Mouse (Mus musculus): ENCODE data around the gene Armc9.

The Armc9 gene

DNA sequence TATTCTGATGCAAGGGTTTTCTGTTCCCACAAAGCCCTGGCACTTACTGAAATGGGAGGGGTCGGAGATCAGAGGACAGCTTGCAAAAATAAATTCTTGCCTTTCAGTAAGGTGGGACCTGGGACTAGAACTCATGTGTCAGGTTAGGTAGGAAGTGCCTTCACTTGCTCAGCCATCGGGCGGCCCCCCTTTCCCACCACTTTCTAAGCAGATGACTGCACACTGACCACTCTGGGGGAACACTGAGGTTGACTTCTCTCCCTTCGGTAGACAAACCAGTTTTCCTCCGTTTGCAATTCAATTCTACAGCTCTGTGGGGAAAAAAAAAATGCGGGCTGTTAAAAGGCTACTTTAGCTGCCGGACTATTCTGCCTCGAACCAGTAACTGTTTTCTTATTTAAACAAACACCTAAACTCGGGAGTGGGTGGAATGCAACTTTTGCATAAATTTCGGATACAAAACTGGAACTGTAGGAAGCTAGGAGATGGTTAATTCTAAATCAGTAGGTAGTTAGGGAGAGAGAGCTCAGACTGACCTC, 157.0 kb downstream of the Armc9 start:
- no peak for DNase-seq (ENCODE audit: low read depth, low spot score)

DNA sequence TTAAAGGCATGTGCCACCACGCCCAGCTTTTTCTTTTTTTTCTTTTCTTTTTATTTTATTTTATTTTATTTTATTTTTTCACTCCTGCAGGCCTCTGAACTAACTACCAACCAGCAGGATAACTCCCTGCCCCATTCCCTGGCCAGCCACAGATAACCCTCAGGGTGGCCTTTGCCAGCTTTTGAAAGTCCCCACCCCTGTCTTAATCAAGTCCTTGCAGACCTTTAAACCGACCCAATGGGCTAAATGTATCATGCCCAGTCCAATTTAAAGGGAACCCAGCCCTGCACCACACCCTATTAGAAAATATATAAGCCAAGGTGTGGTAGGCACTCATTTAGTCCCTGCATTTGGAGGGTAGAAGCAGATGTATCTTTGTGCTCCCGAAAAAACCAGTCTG, 157.7 kb downstream of the Armc9 start:
- DNase-seq (ENCODE audit: low read depth, low spot score), result no peak

DNA sequence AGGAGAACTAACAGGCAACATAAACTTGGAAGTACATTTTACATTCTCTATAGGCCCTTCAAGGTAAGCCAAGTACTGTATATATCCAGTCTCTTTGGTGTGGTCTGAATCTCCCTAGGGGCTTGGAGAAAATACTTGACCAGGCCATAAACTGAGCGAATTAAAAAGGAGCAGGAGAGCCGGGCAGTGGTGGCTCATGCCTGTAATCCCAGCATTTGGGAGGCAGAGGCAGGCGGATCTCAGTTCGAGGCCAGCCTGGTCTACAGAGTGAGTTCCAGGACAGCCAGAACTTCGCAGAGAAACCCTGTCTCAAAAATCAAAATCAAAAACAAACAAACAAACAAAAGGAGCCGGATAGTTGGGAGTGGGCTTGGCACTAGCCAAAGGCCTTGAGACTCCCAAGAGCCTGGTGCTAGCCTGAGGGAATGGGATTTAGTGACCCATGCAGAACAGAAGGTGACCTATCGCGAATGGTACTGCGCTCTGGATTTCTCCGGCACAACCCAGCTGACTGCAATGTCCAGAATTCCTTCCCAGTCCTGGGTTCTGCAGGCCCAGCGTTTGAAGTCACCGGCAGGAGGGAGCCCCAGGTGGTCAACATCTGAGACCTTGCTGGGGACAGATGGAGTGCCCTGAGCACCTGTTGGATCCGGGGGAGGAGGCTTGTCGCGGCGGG, 158.7 kb downstream of the Armc9 start:
- DNase-seq (ENCODE audit: low read depth, low spot score), result no peak

DNA sequence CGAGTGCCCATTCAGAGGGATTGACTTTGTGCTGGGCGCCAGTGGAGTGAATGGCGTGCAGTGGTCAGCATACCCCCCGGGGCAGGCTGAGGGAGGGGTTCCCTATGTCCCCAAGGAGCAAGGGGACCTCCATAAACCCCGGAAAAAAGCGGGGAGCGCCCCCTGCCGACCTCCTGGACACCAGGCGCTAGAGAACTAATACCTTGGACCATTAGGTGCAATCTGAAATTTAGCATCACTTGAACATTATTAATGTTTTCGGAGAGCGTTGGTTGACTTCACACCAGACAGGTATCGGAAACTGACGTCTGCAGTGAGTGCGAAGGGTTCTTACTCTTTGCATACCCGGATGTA, 159.2 kb downstream of the Armc9 start:
- DNase-seq (ENCODE audit: low read depth, low spot score), result no peak

DNA sequence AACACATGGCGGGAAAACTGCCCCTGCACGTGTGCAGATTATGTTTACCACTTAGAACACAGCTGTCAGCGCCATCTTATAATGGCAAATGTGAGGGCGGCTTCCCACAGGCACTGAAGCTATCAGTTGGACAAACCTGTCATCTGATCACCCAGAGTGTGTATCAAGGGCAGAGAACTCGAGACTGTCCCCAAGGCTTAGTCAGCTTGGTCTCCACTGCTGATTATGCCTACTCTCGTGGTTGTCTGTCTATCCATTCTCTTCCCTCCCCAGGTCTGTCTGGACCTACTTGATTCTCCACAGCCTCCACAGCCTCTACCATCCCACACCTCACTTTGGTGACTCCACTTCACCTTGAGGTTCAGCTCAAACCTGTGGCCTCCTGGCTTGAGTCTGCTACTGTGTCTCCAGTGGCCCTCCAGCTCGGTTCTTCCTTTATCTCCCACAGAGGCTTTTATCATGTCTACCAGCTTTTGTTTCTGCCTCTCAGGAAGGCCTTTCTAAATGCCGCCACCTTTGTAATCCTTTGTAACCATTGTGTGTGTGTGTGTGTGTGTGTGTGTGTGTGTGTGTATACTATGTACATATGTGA, 166.3 kb downstream of the Armc9 start:
- DNase-seq (ENCODE audit: low read depth, low spot score), result no peak

All from mesoderm, embryonic 11.5 days (tissue).